Mouse (Mus musculus) midbrain, embryonic 12.5 days (tissue): Measurements from ENCODE around the gene Tmem145. TPM values are rescaled to one million over a fixed set of nuclear protein-coding genes. Genes with fewer than 3 reads are reported as not detected.

ENCODE experiments used
- ATAC-seq: fragments of 200-750 bp; cut with Nextera tagmentation; 2 replicates; pipeline ENCODE4 v1.8.0; 2017; ENCODE audit warnings: low read depth, moderate TSS enrichment, moderate library complexity; ENCODE audit not compliant: low FRiP score
- H3K27ac ChIP-seq: fragments of 300-500 bp; sonication (generic); replicated peaks from 2 replicates; pipeline ENCODE4 v1.5.1; 2016; ENCODE audit warnings: mild to moderate bottlenecking
- H3K27me3 ChIP-seq: fragments of 300-500 bp; sonication (generic); 2 replicates; pipeline ENCODE4 v1.6.1; 2016; ENCODE audit warnings: mild to moderate bottlenecking
- H3K36me3 ChIP-seq: fragments of 300-500 bp; sonication (generic); 2 replicates; pipeline ENCODE4 v1.6.1; 2016
- H3K4me1 ChIP-seq: fragments of 300-500 bp; sonication (generic); 2 replicates; pipeline ENCODE4 v1.6.1; 2016
- H3K4me2 ChIP-seq: fragments of 300-500 bp; sonication (generic); replicated peaks from 2 replicates; pipeline ENCODE4 v1.6.1; 2016; ENCODE audit warnings: mild to moderate bottlenecking, moderate library complexity
- H3K4me3 ChIP-seq: fragments of 300-500 bp; sonication (generic); 2 replicates; pipeline ENCODE4 v1.5.1; 2016; ENCODE audit warnings: mild to moderate bottlenecking
- H3K9ac ChIP-seq: fragments of 300-500 bp; sonication (generic); replicated peaks from 2 replicates; pipeline ENCODE4 v1.6.1; 2016; ENCODE audit warnings: mild to moderate bottlenecking, moderate library complexity
- H3K9me3 ChIP-seq: fragments of 300-500 bp; sonication (generic); 2 replicates; pipeline ENCODE4 v1.6.1; 2016; ENCODE audit warnings: mild to moderate bottlenecking
- WGBS: fragments of 180-500 bp; shearing (Covaris S2); methylation state at CpG from one replicate; pipeline ENCODE4 v1.1.7; 2016; 5-methylcytosine and 5-hydroxymethylcytosine counted together
- polyA plus RNA-seq: library from polyadenylated mRNA; unstranded; fragments of >200 nt; fragmentation: Nextera tagmentation; extraction: Ambion mirVana; gene quantifications from 2 replicates; pipeline ENCODE4 v1.2.1, GENCODE M21; 2016

The Tmem145 gene
- polyA plus RNA-seq, 1 experiment from 2014 or later: 21.4 TPM

DNA sequence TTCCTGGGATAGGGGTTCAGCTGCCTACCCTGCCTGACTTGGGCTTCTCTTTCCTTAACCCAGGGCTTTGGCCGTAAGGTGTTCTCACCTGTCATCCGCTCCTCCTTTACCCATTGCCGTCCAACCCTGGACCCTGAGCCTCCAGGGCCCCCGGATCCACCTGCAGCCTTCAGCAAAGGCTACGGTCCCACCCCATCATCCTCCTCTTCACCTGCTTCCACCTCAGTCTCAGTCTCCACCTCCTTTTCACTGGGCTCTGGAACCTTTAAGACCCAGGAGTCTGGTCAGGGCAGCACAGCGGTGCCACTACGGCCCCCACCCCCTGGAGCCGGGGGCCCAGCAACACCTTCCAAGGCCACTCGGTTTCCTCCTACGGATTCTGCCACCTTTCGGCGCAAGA is 17.9 kb upstream of the Tmem145 start:
- WGBS: 95% methylated on average over 12 of the region's 12 CpGs
- Histone ChIP-seq H3K9me3 (no peaks in the 10 kb centered on the region), H3K4me3 (no peak overlapping the region), H3K9ac (0 out of 2 replicates have a peak overlapping the region, but pooled peaks have one; percentile 21), H3K4me1 (peaks cover 26% of the 10 kb centered on the region), H3K27me3 (no peaks in the 10 kb centered on the region), H3K36me3 (peaks cover 85% of the 10 kb centered on the region), H3K4me2 (no peak overlapping the region), H3K27ac (no peak overlapping the region)
- ATAC-seq: no peak

DNA sequence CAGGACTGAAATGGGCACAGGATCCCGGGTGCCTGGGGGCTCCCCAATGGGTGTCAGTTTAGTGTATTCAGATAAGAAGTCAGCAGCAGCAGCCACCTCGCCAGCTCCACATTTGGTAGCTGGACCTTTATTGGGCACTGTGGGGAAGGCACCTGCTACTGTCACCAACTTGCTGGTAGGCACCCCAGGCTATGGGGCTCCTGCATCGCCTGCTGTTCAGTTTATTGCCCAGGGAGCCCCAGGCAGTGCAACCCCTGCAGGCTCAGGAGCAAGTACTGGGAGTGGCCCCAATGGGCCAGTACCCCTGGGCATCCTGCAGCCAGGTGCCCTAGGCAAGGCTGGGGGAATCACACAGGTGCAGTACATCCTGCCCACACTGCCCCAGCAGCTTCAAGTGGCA is 17.2 kb upstream of the Tmem145 start:
- Histone ChIP-seq H3K4me3 (no peak overlapping the region), H3K4me2 (no peak overlapping the region), H3K36me3 (peaks cover 92% of the 10 kb centered on the region), H3K9ac (no peak overlapping the region), H3K4me1 (peaks cover 19% of the 10 kb centered on the region), H3K27me3 (no peaks in the 10 kb centered on the region), H3K27ac (no peak overlapping the region), H3K9me3 (no peaks in the 10 kb centered on the region)
- ATAC-seq: no peak
- WGBS: 96% methylated on average over 3 of the region's 3 CpGs

DNA sequence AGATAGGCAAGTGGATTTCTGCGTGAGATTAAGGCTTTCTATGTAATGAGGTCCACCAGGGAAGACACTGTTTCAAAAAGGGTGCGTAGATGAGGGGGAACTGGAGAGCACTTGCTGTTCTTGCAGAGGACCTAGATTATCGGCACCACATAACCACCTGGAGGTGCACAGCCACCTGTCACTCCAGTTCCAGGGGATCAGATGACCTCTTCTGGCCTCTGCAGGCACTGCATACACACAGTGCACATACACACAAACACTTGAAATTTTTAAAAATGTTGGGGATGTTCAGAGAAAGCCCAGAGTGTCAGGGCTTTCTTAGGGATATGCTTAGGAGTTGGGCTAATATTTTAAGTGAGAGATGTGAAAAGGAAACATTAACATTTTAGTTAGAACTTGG is 16.0 kb upstream of the Tmem145 start:
- peaks cover 7% of the 10 kb centered on the region; the same call in 1 of the 2 replicates for H3K4me1 ChIP-seq
- ATAC-seq: no peak
- H3K36me3 ChIP-seq: peaks cover 100% of the 10 kb centered on the region
- 99% methylated on average over 3 of the region's 3 CpGs for WGBS
- H3K27ac ChIP-seq: 0 out of 2 replicates have a peak overlapping the region, but pooled peaks have one; percentile 8
- no peak overlapping the region for H3K9ac ChIP-seq
- no peak overlapping the region for H3K4me3 ChIP-seq
- H3K4me2 ChIP-seq: no peak overlapping the region
- no peaks in the 10 kb centered on the region for H3K9me3 ChIP-seq
- H3K27me3 ChIP-seq: no peaks in the 10 kb centered on the region

DNA sequence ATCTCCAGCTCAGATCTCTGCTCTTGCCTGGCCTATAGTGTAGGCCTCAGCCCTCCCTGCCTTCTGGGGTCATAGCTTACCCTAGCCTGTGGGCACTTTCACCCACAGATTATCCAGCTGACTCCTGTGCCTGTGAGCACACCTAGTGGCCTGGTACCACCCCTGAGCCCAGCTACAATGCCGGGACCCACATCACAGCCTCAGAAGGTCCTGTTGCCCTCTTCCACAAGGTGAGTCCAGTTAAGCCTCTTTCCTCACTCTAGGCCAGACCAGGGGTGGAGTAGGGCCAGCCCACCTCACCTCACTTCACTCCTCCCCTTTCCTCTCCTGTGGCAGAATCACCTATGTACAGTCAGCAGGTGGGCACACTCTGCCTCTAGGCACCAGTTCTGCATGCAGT is 15.4 kb upstream of the Tmem145 start:
- H3K4me3 ChIP-seq: no peak overlapping the region
- no peak overlapping the region for H3K4me2 ChIP-seq
- H3K9me3 ChIP-seq: no peaks in the 10 kb centered on the region
- no peak overlapping the region; the same call in 1 of the 2 replicates for H3K27ac ChIP-seq
- no peak for ATAC-seq
- WGBS: 100% methylated on average over 1 of the region's 1 CpGs
- no peak overlapping the region for H3K9ac ChIP-seq
- H3K4me1 ChIP-seq: peaks cover 9% of the 10 kb centered on the region
- no peaks in the 10 kb centered on the region for H3K27me3 ChIP-seq
- peaks cover 100% of the 10 kb centered on the region for H3K36me3 ChIP-seq

DNA sequence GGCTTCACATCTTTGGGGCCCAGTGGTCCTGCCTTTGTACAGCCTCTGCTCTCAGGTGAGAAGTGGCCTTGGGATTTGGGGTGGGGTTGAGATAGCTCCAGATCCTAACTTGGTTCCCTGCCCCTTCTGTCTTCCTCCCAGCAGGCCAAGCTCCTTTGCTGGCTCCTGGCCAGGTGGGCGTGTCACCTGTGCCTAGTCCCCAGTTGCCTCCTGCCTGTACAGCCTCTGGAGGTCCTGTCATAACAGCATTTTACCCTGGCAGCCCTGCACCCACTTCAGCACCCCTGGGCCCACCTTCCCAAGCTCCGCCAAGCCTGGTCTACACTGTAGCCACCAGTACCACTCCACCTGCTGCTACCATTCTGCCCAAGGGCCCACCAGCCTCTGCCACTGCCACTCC is 15.0 kb upstream of the Tmem145 start:
- ATAC-seq: no peak
- no peaks in the 10 kb centered on the region for H3K27me3 ChIP-seq
- H3K27ac ChIP-seq: no peak overlapping the region
- peaks cover 13% of the 10 kb centered on the region for H3K4me1 ChIP-seq
- no peak overlapping the region for H3K4me2 ChIP-seq
- WGBS: 86% methylated on average over 2 of the region's 2 CpGs
- H3K9ac ChIP-seq: no peak overlapping the region
- H3K9me3 ChIP-seq: no peaks in the 10 kb centered on the region
- no peak overlapping the region for H3K4me3 ChIP-seq
- peaks cover 100% of the 10 kb centered on the region for H3K36me3 ChIP-seq

DNA sequence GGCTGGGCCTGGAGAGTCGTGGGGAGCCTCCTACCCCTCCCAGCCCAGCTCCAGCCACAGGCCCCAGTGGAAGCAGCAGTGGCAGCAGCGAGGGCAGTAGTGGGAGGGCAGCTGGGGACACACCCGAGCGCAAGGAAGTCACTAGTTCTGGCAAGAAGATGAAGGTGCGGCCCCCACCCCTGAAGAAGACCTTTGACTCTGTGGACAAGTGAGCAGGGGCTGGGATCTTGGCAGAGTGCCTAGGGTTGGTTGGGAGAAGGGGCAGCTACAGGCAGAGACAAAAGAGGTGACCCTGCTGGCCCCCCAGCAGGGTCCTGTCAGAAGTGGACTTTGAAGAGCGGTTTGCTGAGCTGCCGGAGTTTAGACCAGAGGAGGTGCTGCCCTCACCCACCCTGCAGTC is 13.8 kb upstream of the Tmem145 start:
- no peak overlapping the region for H3K4me2 ChIP-seq
- no peak overlapping the region for H3K4me3 ChIP-seq
- H3K27me3 ChIP-seq: no peaks in the 10 kb centered on the region
- H3K4me1 ChIP-seq: peaks cover 22% of the 10 kb centered on the region
- ATAC-seq: no peak
- H3K9me3 ChIP-seq: no peaks in the 10 kb centered on the region
- H3K36me3 ChIP-seq: peaks cover 91% of the 10 kb centered on the region
- 62% methylated on average over 7 of the region's 7 CpGs for WGBS
- no peak overlapping the region for H3K9ac ChIP-seq
- H3K27ac ChIP-seq: no peak overlapping the region; the same call in 1 of the 2 replicates

DNA sequence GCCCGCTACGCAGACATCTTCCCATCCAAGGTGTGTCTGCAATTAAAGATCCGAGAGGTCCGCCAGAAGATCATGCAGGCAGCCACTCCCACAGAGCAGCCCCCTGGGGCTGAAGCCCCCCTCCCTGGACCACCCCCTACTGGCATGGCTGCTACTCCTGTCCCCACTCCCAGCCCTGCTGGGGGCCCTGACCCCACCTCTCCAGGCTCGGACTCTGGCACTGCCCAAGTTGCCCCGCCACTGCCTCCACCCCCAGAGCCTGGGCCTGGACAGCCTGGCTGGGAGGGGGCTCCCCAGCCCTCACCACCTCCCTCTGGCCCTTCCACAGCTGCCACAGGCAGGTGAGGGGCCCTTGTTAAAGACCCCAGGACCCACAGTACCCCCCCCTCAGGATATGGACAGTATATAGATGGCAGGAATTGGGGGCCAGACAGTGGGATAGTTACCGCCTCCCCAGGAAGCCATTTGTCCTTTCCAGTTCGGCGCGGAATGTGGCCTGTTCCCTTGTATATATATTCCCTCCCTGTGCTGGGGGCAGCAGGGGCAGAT is 12.6 kb upstream of the Tmem145 start:
- ATAC-seq: no peak
- Histone ChIP-seq H3K4me1 (peaks cover 26% of the 10 kb centered on the region), H3K9me3 (no peaks in the 10 kb centered on the region), H3K36me3 (peaks cover 79% of the 10 kb centered on the region), H3K4me2 (no peak overlapping the region), H3K27ac (no peak overlapping the region; the same call in 1 of the 2 replicates), H3K27me3 (no peaks in the 10 kb centered on the region), H3K4me3 (no peak overlapping the region), H3K9ac (no peak overlapping the region)
- WGBS: 79% methylated on average over 10 of the region's 10 CpGs

DNA sequence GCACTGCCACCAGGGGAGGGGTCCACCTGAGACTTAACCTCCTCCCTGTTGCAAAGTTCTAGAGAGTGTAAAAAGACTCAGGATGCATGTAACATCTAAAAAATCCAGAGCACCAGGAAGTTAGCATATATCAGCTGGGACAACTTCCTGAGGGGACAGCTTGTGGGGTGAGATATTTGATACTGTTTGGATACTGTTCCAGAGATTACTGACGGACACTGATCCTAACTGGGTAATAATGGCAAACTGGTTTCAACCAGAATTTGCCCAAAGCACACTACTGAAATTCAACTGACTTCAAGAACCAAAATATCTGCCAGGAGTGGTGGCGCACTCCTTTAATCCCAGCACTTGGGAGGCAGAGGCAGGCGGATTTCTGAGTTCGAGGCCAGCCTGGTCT is 11.4 kb upstream of the Tmem145 start:
- H3K36me3 ChIP-seq: peaks cover 67% of the 10 kb centered on the region
- ATAC-seq: no peak
- WGBS: 92% methylated on average over 4 of the region's 4 CpGs

DNA sequence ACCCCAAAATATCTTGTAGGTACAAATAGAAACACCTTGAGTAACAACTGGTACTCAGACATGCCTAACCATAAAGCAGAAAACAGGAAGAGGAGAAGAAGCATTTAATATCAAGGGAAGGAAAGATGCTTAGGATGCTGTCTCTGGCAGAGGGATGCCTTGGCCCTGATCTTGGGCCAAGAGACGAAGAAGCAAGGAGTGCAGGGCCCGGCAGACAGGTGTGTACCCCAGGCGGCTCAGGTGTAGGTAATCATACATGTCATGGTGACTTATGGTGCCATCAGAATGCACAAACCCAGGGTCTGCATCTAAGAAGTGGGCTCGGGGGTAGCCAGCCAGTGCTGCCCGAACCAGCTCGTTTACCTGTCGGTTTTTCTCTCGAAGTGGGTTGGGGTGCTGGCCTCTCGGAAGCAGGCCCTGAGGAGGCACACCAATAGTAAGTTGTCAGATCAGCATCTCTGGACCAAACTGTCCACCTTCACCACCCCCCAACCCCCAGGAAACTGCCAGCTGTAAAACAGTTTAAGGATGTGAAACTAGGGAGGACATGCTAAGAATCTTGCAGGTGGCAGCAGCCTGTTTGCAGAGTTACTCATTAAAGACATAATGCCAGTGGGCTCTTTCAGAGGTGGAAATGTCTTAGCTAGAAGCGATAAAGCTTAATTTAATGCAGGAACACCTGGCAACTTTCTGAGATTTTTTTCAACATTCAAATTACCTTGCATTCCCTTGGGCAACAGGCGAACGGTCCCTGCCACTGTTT is 10.8 kb upstream of the Tmem145 start:
- no peak overlapping the region for H3K4me3 ChIP-seq
- WGBS: 92% methylated on average over 12 of the region's 12 CpGs
- ATAC-seq: no peak
- peaks cover 31% of the 10 kb centered on the region for H3K4me1 ChIP-seq
- H3K4me2 ChIP-seq: 0 out of 2 replicates have a peak overlapping the region, but pooled peaks have one; percentile 76
- H3K9me3 ChIP-seq: no peaks in the 10 kb centered on the region
- H3K36me3 ChIP-seq: peaks cover 60% of the 10 kb centered on the region
- no peak overlapping the region for H3K27ac ChIP-seq
- no peaks in the 10 kb centered on the region for H3K27me3 ChIP-seq
- no peak overlapping the region for H3K9ac ChIP-seq

More for the DNA sequence above, 11.4 kb upstream of the Tmem145 start:
- H3K4me2 ChIP-seq: no peak overlapping the region
- H3K9me3 ChIP-seq: no peaks in the 10 kb centered on the region
- H3K4me1 ChIP-seq: peaks cover 31% of the 10 kb centered on the region
- H3K27me3 ChIP-seq: no peaks in the 10 kb centered on the region
- H3K9ac ChIP-seq: no peak overlapping the region
- H3K4me3 ChIP-seq: no peak overlapping the region
- no peak overlapping the region; the same call in 1 of the 2 replicates for H3K27ac ChIP-seq

DNA sequence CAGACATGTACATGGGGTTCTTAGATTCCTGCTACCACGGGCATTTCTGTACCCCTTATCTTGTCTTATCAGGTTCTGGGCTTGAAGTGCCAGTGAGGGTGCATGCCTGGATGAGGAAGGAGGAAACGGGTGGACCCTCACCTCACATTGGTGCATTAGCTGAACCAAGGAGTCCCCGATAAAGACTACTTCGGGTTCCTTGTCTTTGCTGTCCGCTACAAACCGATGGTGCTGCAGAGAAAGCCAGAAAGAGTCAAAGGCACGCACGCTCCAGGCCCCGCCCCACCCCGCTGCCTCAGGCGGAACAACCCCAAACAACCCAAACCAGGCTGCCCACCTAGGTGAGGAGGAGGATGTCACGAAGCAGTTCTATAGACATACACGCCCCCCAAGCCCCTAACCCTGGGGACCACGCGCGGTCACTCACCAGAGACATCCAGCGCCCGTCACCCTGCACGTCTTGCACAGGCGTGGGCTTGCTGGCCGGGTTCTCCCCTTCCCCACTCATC is 8.9 kb upstream of the Tmem145 start:
- Histone ChIP-seq H3K4me2 (peak overlapping the region; percentile 76), H3K27me3 (no peaks in the 10 kb centered on the region), H3K9ac (peak overlapping the region; percentile 88), H3K4me3 (peak overlapping the region; percentile 72), H3K9me3 (no peaks in the 10 kb centered on the region), H3K36me3 (peaks cover 42% of the 10 kb centered on the region), H3K4me1 (peaks cover 25% of the 10 kb centered on the region), H3K27ac (peak overlapping the region; percentile 97)
- ATAC-seq: peak; percentile 28; the same call in 1 of the 2 replicates
- 3% methylated on average over 21 of the region's 21 CpGs for WGBS

DNA sequence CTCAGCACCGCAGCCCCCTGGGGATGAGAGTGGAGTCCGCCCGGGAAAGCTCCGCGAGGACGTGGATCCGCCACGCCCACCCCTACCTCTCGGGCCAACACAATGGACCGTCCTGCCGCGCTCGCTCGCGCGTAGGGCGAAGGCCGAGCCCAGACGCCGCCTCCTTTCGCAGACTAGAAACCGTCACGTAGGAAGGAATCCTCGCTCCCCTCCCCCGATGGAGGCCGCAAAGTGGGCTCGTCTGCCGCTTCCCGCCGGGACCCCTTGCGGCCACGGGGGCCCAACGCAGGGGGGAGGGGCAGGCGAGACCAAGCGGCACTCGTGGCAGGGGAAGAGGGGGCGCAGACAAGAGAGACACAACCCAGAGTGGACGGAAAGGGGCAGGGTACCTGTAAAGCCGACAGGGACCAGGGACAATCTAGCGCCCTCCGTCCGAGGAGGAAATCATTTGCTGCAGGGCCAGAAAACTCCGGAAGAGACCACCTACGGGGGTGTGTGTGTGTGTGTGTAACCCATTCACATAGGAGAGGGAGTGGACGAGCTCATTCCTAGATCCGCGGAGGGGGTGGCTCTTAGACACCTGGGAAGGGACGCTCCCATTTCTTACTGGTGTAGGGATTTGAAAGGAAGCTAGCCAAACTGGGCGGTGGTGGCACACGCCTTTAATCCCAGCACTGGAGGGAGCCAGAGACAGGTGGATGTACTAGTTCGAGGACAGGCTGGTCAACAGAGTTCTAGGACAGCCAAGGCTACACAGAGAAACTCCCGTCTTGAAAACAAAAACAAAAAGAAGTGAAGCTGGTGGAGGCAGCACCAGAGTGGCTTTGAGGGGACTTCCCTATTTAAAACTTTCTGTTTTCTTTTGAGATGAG is 8.2 kb upstream of the Tmem145 start, which contains the start of gene Pafah1b3:
Gene Pafah1b3 (minus strand): TSS at position 533 of the 872 bp plus-strand sequence.
- Histone ChIP-seq H3K27ac (peak within 1 kb of the TSS; percentile 97), H3K36me3 (peaks cover 35% of the 10 kb centered on the region), H3K9ac (peak within 1 kb of the TSS; percentile 88), H3K4me2 (peak within 1 kb of the TSS; percentile 76), H3K4me1 (peaks cover 25% of the 10 kb centered on the region), H3K9me3 (no peaks in the 10 kb centered on the region), H3K4me3 (peak within 1 kb of the TSS; percentile 72), H3K27me3 (peaks cover 1% of the 10 kb centered on the region; the same call in 1 of the 2 replicates)
- under 1% methylated on average over 52 of the region's 52 CpGs for WGBS
- ATAC-seq: peak; percentile 90
